Mouse (Mus musculus) heart, postnatal 0 days (tissue): ENCODE results near the gene Pik3ap1. TPM values are rescaled to one million over a fixed set of nuclear protein-coding genes. Genes with fewer than 3 reads are reported as not detected.
A peak's percentile ranks its signal among the peaks of the same experiment; 100 is the strongest.

Source experiments
- ATAC-seq: fragments of 200-750 bp; cut with Nextera tagmentation; 2 replicates; pipeline ENCODE4 v1.8.0; 2017; ENCODE audit warnings: low read depth, moderate number of reproducible peaks, moderate library complexity; ENCODE audit not compliant: insufficient read depth
- DNase-seq: peaks from one replicate; pipeline ENCODE4 v3.0.0-alpha.2; 2016; ENCODE audit warnings: low spot score
- H3K27ac ChIP-seq: fragments of 300-500 bp; sonication (generic); 2 replicates; pipeline ENCODE4 v1.5.1; 2014; ENCODE audit warnings: low read depth, mild to moderate bottlenecking
- H3K27me3 ChIP-seq: fragments of 300-500 bp; sonication (generic); 2 replicates; pipeline ENCODE4 v1.6.1; 2014; ENCODE audit warnings: low read length, mixed read lengths; ENCODE audit not compliant: control insufficient read depth, insufficient read depth
- H3K36me3 ChIP-seq: fragments of 300-500 bp; sonication (generic); replicated peaks from 2 replicates; pipeline ENCODE4 v1.6.1; 2014; ENCODE audit warnings: low read length, mixed read lengths; ENCODE audit not compliant: control insufficient read depth, insufficient read depth
- H3K4me1 ChIP-seq: fragments of 300-500 bp; sonication (generic); 2 replicates; pipeline ENCODE4 v1.6.1; 2014; ENCODE audit warnings: antibody characterized with exemption; ENCODE audit not compliant: control insufficient read depth, insufficient read depth
- H3K4me2 ChIP-seq: fragments of 300-500 bp; sonication (generic); 2 replicates; pipeline ENCODE4 v1.6.1; 2014; ENCODE audit warnings: low read depth, mild to moderate bottlenecking, low read length, moderate library complexity
- H3K4me3 ChIP-seq: fragments of 300-500 bp; sonication (generic); 2 replicates; pipeline ENCODE4 v1.5.1; 2014; ENCODE audit warnings: low read depth, low read length
- H3K9ac ChIP-seq: fragments of 300-500 bp; sonication (generic); replicated peaks from 2 replicates; pipeline ENCODE4 v1.6.1; 2014; ENCODE audit warnings: low read depth, low read length, mixed read lengths
- H3K9me3 ChIP-seq: fragments of 300-500 bp; sonication (generic); replicated peaks from 2 replicates; pipeline ENCODE4 v1.6.1; 2016; ENCODE audit warnings: low read length; ENCODE audit not compliant: control insufficient read depth
- CTCF ChIP-seq: IDR thresholded peaks from 2 replicates; pipeline ENCODE4 v1.5.1; 2016; ENCODE audit warnings: antibody characterized with exemption, control low read depth, low read depth
- EP300 ChIP-seq: IDR thresholded peaks from 2 replicates; pipeline ENCODE4 v1.6.1; 2016; ENCODE audit warnings: antibody characterized with exemption, low read depth
- WGBS: fragments of 180-500 bp; shearing (Covaris S2); extraction: QIAGEN DNeasy Blood & Tissue Kit; methylation state at CpG from one replicate; pipeline ENCODE4 v1.1.7; 2014; 5-methylcytosine and 5-hydroxymethylcytosine counted together
- polyA plus RNA-seq: library from polyadenylated mRNA; unstranded; fragments of >200 nt; fragmentation: Nextera tagmentation; extraction: Ambion mirVana; gene quantifications from 2 replicates; pipeline ENCODE4 v1.2.1, GENCODE M21; 2015
- total RNA-seq: library from RNA; depleted of rRNA; stranded (reverse); fragments of >200 nt; gene quantifications from 2 replicates; pipeline ENCODE4 v1.2.3, GENCODE M21; 2014; ENCODE audit warnings: low replicate concordance

The Pik3ap1 gene
- total and polyA plus RNA-seq, 2 experiments from 2014 or later: 0.93 to 1.5 TPM

- no peak overlapping the region for H3K4me2 ChIP-seq
- no peaks in the 10 kb centered on the region for H3K36me3 ChIP-seq
- peaks cover 18% of the 10 kb centered on the region for H3K4me1 ChIP-seq
- WGBS: 74% methylated on average over 2 of the region's 2 CpGs
- H3K27me3 ChIP-seq: no peaks in the 10 kb centered on the region
- H3K27ac ChIP-seq: no peak overlapping the region
- no peaks in the 10 kb centered on the region for H3K9me3 ChIP-seq
- H3K9ac ChIP-seq: no peak overlapping the region
- TF ChIP-seq CTCF: no peak
- no peak for TF ChIP-seq EP300
- ATAC-seq (no peak), DNase-seq (no peak)
- H3K4me3 ChIP-seq: no peak overlapping the region
These were observed 2.4 kb upstream of the Pik3ap1 start for GRCm38 (mm10) chr19:41387262-41387661.

- no peak for DNase-seq
- ATAC-seq: no peak
- Histone ChIP-seq H3K9me3 (no peaks in the 10 kb centered on the region), H3K36me3 (no peaks in the 10 kb centered on the region), H3K4me2 (peak overlapping the region; percentile 86), H3K9ac (no peak overlapping the region), H3K4me3 (peak overlapping the region; percentile 47), H3K4me1 (peaks cover 18% of the 10 kb centered on the region), H3K27ac (no peak overlapping the region), H3K27me3 (no peaks in the 10 kb centered on the region)
- 9% methylated on average over 12 of the region's 12 CpGs for WGBS
- TF ChIP-seq EP300 (no peak), CTCF (no peak)
These were observed 473 bp downstream of the Pik3ap1 start for GRCm38 (mm10) chr19:41384406-41384851.

GRCm38 (mm10) chr19:41382391-41382978 lies 2.4 kb downstream of the Pik3ap1 start:
- peaks cover 9% of the 10 kb centered on the region; the same call in 1 of the 2 replicates for H3K4me1 ChIP-seq
- H3K27ac ChIP-seq: no peak overlapping the region
- ATAC-seq (no peak), DNase-seq (no peak)
- H3K9ac ChIP-seq: no peak overlapping the region
- no peak overlapping the region for H3K4me2 ChIP-seq
- H3K36me3 ChIP-seq: no peaks in the 10 kb centered on the region
- 89% methylated on average over 3 of the region's 3 CpGs for WGBS
- no peaks in the 10 kb centered on the region for H3K27me3 ChIP-seq
- H3K4me3 ChIP-seq: no peak overlapping the region
- TF ChIP-seq EP300 (no peak), CTCF (no peak)
- H3K9me3 ChIP-seq: no peaks in the 10 kb centered on the region

- no peak overlapping the region for H3K9ac ChIP-seq
- no peak for ATAC-seq
- 73% methylated on average over 9 of the region's 9 CpGs for WGBS
These were observed 3.2 kb downstream of the Pik3ap1 start for GRCm38 (mm10) chr19:41381581-41382239.

GRCm38 (mm10) chr19:41379195-41379594 lies 5.7 kb downstream of the Pik3ap1 start:
- Histone ChIP-seq H3K9me3 (no peaks in the 10 kb centered on the region), H3K4me1 (no peaks in the 10 kb centered on the region), H3K4me3 (no peak overlapping the region), H3K27ac (no peak overlapping the region), H3K9ac (no peak overlapping the region), H3K36me3 (no peaks in the 10 kb centered on the region), H3K27me3 (no peaks in the 10 kb centered on the region), H3K4me2 (no peak overlapping the region)
- no peak for DNase-seq
- no peak for TF ChIP-seq CTCF
- no peak for TF ChIP-seq EP300
- WGBS: 84% methylated on average over 3 of the region's 3 CpGs
- ATAC-seq: no peak

More at GRCm38 (mm10) chr19:41381581-41382239, 3.2 kb downstream of the Pik3ap1 start:
- no peaks in the 10 kb centered on the region for H3K36me3 ChIP-seq
- no peak overlapping the region for H3K4me2 ChIP-seq
- no peaks in the 10 kb centered on the region for H3K9me3 ChIP-seq
- H3K27me3 ChIP-seq: no peaks in the 10 kb centered on the region
- peaks cover 9% of the 10 kb centered on the region; the same call in 1 of the 2 replicates for H3K4me1 ChIP-seq
- no peak for DNase-seq
- no peak overlapping the region for H3K4me3 ChIP-seq
- TF ChIP-seq EP300 (no peak), CTCF (no peak)
- H3K27ac ChIP-seq: no peak overlapping the region

- Histone ChIP-seq H3K4me2 (no peak overlapping the region), H3K27me3 (no peaks in the 10 kb centered on the region), H3K9me3 (no peaks in the 10 kb centered on the region), H3K4me1 (no peaks in the 10 kb centered on the region), H3K36me3 (no peaks in the 10 kb centered on the region), H3K4me3 (no peak overlapping the region), H3K9ac (no peak overlapping the region), H3K27ac (no peak overlapping the region)
- TF ChIP-seq EP300: no peak
- no peak for TF ChIP-seq CTCF
- ATAC-seq: no peak
- DNase-seq: no peak
- 79% methylated on average over 21 of the region's 21 CpGs for WGBS
These were observed 9.1 kb downstream of the Pik3ap1 start for GRCm38 (mm10) chr19:41375791-41376190.
